Mouse (Mus musculus): ENCODE measurements around the gene Maml3.
A peak's percentile ranks its signal among the peaks of the same experiment; 100 is the strongest.

Maml3 gene

DNA sequence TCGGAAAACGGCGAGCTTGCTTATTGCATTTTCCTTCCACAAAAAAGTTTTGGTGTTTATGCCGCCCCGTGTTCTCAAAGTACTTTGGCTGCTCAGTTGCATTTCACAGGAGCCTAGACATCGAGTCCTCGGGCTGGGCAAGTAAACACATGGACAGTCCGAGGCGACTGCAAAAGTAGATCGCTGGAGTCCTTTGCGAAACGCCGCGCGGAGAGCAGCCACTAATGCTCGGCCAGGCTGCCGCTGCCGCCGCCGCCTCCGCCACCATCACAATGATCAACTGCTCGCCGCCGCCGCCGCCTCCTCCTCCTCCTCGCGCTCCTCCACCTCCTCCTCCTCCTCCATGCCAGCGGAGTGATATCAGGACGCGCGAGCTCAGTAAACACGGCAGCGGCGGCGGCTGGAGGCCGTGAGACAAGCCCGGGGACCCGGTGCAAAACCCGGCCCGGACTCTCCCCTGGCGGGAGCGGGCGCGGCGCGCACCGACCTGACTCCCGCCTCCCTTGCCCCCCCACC is at the start of gene Maml3:
Gene Maml3, minus strand, starts transcription at position 441 of the 516 bp plus-strand sequence.
- peak; percentile 89 for DNase-seq (ENCODE audit: low spot score)

DNA sequence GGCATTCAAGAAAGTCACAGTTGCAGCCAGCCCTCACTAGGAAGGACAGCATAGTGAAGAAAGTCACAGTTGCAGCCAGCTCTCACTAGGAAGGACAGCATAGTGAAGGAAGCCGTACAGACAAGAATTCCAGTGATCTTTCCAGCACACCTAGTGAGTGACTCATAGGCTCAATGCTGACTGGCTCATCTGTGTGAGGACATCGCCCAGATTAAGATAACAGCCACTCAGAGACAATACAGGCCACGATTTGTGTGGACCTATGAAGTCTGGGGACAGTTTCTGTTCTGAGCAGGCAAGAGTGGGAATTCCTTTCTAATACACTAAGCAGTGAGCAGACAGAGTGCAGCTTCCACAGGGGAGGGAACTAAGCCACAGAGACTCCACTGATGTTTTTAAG is 46.3 kb upstream of the Maml3 start:
- DNase-seq (ENCODE audit: low spot score), result no peak

DNA sequence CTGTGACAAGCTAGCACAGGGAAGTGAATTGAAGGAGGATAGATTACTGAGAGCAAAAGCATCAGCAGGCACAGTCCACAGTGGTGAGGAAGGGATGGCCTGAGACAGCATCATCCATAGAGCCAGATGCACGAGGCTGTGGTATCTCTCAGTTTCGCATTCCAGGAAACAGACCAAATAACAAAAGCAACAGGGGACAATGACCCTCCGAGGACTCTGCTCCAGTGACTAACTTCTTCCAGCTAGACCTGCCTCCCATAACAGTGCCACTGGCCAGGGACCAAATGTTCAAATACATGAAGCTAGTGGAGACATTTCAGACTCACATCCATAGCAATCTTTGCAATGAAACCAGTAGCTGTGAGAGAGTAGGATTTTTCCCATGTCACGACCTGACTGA is 43.4 kb upstream of the Maml3 start:
- no peak for DNase-seq (ENCODE audit: low spot score)

DNA sequence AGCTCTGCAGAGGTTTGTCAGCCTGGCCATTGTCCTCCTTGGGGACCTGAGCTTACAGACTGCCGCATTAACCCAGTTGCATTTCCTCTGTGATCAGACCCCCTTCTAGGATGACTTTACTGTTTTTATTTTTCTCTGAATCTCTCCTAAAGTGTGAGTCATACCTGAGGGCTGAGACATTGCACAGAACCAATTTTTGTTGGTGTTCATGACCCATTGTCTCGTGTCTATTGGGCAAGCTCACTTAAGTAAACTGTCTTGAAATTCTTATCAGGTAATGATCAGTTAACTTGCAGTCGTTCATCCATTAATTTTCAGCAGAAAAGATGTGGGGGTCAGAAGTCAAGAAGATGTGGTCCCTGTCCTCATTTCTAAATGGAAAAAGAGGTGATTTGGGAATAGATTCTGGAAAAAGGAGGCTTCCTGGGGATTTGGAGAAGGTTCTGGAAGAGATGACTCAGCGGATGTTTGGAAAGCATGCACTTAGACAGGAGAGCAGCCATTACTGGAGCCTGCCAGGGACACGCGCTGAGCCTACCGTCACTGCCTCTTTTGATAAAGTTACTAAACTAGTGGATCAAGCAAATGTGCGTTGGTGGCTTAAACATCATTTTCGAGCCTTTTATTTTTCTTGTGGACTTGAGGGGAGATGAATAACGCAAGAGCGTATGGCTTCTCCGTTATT is 40.0 kb upstream of the Maml3 start:
- DNase-seq (ENCODE audit: low spot score), result no peak

DNA sequence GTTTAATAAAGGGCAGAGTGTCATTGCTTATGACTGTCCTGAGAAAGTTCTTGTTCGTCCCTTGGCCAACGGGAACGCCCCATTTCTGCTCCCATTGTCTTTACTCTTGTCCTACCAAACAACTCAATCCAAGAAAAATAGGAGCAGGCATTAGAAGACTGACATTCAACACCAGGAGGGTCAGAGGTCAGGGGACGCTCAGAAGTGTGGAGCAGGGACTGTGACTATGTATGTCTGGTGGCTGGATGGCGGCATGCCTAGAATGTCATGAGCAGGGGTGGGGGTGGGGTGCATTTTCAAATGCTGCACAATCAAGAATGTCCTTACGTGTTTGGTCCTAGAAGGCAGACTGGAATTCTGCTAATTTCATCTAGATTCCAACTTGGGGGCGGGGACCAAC is 38.1 kb upstream of the Maml3 start:
- DNase-seq (ENCODE audit: low spot score), result no peak

DNA sequence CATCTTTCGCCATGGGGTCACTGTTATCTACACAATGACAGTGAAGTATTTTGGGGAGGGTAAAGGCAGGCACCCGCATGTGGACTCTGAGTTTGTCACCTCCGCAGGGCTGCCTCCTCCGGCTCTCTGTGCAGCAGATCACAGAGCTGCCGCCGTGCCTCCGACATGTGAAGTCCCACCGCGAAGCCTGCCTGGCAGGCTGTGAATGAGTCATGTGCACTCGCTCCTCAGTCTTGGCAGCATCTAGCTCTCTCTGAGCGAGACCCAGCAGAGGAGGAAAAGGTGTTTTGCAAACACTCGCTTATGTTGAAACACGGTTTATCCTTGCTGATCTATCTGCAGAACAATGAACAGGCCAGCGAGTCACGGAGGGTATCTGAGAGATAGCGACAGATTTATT is 35.3 kb upstream of the Maml3 start:
- no peak for DNase-seq (ENCODE audit: low spot score)

DNA sequence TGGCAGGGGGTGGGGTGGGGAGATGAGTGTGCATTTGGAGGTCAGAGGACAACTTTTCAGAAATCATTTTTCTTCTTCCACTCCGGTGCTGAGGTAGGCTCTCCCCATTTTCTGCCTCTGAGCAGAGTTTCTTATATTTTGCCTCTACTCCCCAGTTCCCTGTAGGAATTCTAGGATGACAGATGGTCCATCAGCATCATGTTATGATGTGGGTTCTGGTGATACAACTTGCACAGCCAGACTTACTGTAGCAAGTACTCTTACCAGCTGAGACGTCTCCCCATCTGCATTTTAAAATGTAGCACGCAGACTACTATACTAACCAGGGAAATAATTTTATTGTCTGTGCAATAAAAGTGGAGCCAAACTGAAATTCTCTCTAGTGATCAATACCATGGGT is 20.5 kb upstream of the Maml3 start:
- no peak for DNase-seq (ENCODE audit: low spot score)

DNA sequence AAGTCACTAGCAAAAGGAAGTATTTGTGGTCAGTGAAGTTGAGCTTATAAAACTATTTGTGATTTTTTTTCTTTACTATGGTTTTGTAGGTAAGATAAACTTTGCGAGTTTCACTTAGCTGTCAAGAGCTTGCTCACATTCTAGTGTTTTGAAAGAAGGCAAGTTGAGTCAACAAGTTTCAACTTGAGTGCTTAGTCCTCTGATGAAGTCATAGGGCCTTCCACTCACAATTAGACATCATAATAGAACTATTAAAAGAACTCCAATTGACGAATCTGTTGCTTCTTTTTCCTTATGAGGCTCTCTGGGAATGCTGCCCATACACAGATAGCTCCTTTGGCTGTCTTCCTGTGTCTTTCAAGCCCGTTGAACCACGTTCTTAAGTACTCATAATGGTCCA is 16.0 kb upstream of the Maml3 start:
- no peak for DNase-seq (ENCODE audit: low spot score)

DNA sequence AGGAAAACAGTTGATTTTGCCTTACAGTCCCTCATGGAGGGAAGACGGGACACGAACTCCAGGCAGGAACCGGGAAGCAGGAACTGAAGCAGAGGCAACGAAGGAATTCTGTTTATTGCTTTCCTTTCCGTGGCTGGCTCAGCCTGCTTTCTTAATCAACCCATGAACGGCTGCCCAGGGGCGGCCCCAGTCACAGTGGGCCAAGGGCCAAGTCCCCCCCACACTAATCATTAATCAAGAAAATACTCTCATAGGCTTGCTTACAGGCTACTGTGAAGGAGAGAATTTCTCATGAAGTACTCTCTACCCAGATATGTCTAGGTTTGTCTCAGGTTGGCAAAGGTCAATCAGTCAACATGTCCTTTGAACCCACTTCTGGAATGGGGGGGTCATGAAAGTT is 14.3 kb upstream of the Maml3 start:
- no peak for DNase-seq (ENCODE audit: low spot score)

DNA sequence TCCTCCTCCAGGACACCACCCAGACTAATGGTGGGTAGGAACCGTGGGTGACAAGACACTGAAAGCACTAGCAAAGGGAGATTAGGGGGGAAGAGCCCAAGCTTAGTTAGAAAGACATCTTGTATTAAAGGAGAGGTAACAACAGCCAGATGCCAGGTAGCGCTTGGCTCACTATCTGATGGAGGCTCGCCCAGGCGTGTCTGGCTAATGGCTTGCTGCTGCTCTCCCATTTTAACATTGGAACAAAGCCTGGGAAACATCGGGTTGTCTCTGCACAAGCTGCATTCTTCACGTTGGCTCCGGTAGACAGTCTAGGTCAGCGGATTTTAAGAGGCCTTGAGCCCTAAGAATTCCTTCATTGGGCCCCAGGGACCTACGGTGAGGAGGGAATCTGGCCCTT is 10.5 kb upstream of the Maml3 start:
- DNase-seq (ENCODE audit: low spot score), result no peak

DNA sequence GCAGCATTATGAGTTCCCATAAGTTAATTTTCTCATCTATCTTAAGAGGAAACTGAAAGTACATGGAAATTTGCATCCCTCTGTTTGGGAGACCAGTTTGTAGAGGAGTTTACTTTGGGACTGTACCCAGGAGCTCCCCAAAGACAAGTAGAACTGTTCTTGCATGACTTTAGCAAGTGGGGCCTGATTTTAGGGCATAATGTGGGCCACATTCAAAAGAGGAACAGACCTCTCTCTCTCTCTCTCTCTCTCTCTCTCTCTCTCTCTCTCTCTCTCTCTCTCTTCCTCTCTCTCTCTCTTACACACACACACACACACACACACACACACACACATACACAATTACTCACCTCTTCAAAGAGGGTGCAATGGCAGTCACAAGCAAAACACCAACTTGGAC is 3.2 kb upstream of the Maml3 start:
- no peak for DNase-seq (ENCODE audit: low spot score)

DNA sequence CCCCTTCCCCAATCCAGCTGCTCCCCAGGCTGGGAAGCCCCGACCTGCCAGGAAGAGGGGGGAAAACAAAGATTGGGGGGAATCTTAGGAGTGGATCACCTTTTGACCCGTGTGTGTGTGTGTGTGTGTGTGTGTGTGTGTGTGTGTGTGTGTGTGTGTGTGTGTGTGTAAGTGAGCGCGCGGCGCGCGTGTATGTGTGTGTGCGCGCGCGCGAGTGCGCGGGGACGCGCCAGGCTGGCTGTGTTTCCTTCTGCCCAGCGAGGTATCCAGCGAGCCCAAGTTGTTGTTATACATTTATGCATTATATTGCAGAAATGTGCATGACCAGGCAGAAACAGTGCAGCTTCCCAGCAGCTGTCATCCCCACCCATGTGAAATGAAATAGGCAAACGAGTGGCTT is 280 bp upstream of the Maml3 start:
- DNase-seq (ENCODE audit: low spot score), result peak; percentile 19

DNA sequence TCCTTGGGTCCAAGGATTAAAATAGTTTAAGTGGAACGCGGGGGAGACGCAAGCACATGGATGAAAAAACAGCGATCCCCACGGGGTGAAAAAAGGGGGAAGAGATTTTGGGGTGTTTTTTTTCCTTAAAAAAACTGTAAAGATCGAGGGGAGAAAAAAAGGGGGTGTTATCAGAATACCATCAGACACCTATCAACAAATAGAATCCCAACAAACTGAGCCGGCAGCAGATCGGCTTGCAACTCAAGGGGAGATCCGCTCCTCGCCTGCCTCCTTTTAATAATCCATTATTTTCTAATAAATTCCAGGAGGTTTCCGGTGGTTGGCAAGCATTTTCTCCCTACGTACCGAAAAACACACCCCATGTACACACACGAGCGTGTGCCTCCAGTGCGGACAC is 668 bp downstream of the Maml3 start:
- DNase-seq (ENCODE audit: low spot score), result no peak

DNA sequence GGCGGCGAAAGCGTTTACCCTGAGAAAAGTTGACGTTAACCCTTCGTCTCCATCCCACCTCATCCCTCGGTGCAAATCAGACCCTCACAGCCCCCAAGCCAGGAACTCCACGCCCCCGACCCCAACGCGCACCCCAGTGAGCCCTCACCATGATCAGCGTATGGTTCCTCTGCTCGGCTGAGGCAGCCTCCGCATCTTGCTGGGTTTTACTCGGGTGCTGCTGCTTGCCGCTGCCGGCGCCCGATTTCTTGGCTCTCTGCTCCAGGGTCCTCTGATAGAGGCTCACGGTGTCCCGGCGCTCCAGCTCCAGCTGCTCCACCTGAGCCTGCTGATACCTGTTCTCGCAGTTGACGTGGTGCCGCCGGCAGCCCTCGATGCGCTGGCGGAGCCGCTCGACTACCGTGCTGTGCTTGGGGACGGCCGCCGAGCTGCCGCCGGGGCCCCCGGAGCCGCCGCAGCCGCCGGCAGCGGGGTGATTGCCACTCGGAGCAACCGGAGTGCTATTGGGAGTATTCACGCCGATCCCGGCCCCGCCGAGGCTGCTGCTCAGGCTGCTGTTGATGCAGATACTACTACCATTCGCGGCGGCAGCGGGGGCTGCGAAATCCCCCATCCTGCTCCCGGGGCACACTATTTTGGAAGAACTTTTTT is 1.2 kb downstream of the Maml3 start:
- DNase-seq (ENCODE audit: low spot score), result peak; percentile 42

DNA sequence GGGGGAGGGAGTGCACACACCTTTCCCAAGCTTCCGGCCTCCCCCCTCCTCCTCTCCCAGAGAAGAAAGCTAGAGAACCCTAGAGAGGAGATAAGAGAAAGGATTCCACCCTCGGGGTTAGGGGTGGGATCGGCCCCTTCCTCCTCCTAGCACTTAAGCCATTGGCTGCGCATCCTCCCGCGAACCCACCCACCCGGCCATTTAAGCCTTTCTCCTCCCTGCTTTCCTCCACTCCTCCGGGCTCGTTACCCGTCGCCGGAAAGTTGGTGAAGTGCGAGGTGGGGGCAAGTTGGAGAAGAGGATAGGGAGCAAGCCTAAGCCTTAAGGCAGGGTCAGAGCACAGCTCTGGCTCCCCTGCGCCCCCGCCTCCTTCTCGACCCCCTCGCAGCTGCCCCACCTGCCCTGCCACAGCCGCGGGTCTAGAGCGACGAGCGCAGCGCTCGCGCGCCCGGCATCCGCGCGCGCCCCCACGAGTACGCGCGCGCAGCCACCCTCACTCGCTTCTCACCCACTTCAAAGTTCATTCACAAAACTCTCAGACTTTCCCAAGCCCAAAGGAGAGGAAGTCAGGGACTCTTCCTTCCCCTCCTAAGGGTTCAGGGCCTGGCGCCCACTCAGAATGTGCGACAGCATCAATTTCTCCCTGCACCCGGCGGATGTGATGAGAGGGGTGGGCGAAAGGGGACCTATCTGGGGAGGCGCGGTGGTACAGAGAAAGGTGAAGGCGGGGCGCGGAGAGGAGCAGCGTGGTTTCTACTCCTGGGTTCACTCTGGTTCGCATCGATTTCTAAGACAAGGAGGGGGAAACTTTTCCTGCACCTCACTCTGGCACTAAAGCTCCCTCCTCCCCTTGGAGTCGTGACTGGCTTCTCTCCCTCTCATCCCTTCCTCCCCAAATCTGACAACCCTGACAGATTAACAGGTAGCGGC is 2.0 kb downstream of the Maml3 start:
- peak; percentile 87 for DNase-seq (ENCODE audit: low spot score)

DNA sequence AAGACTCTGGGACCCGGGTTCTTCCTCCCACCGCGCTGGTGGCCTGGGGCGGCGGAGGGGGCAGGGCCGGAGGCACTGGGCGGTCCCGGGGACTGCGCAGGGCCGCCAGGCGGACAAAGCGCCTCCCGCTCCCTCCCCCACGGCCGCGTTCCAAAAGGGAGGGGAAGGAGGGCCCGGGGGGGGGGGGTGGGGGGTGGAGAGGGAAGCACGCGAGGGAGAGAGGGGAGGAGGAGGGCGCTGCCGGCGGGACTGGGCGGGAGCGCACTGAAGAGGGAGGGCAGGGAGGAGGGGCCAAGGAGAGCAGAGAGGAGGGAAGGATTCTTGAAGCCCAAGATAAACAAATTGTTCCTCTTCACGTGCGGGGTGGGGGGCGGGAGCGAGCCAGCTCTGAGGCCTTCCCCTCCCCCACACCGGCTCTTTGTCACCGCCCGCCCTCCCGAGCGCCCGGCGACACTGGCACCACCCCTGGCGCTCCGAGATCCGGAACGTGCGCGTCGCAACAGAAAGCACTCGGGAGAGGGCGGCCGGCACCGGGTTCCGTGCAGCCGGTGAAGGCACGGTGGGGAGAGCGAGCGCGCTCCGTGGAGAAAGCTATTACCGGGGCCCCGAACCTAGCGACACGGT is 2.8 kb downstream of the Maml3 start:
- peak; percentile 90 for DNase-seq (ENCODE audit: low spot score)

DNA sequence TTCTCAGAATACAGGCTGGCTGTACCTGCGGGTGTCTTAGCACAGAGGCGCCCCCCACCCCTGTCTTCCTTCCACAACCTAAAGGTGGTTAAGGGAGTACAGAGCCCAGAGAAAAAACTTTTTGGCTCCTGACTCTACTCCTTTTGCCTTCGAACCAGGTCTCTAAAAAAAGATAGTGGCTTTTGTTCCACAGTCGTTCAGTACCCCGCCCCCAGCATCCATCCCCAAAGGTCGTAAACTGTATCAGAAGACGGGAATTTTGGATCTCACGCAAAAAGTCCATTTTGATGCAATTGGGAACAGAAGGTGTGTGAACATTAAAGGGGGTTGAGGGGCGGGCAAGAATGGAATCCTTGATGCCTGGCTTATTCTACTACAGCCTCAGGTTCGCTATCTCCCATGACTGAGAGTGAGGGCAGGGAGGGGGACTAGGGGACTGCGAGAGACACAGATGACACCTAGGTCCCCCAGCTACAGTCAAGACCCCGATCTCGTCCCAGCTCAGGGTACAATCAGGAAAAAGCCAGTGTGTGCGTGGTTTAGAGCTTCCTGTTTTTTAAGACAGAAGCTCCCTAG is 3.4 kb downstream of the Maml3 start:
- DNase-seq (ENCODE audit: low spot score), result peak; percentile 11

DNA sequence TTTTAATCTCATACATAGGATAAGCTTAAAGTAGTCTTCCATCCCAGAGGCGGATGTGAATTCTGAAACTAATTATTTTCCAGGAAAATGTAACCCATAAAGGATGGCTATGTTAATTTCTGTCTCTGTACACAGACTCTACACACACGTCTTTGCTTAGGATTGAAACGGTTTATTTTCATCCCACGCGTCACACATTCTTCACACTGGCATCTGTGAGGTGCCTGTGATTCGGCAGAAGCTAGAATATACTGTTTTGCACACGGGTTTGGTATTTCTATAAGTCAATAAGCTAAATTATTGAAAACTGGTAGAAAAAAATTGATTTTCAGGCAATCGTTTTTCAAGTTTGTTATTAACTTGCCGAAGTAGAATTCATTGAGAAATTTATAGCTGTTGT is 4.0 kb downstream of the Maml3 start:
- no peak for DNase-seq (ENCODE audit: low spot score)

DNA sequence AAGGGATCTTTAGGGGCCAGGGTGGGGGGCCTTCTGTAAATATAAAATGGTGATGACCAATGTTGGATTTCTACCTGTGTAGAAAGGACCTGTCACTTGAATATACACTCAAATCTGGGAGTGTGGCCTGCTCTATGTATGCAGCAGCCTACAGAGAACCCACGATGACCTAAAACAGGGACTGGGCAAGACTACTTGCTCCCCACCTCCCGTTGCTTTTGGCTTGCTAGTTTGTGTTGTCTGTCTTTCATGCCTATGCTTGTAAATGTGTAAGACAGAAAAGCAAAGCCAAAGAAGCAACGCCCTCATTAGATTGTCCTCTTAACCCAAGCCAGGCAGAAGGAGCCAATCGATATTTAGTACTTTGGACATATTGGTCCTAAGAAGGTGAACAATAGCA is 4.6 kb downstream of the Maml3 start:
- no peak for DNase-seq (ENCODE audit: low spot score)

DNA sequence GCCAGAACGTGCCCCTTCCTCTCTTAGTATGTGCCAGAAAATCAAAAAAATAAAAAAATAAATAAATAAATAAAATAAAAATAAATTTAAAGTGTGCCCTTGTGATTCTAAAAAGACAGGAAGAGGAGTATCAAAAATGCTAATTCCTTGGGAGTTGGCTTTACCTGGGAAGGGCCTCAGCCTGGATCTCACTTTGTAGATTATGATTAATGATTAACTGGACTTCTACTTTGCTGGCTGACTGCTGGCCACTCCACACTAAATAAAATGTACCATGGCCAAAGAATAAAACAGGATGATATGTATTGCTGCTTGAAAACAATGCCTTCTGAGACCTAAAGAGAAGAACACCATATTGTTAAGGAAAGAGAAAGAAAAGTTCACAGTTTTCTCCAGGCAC is 5.6 kb downstream of the Maml3 start:
- DNase-seq (ENCODE audit: low spot score), result no peak

DNA sequence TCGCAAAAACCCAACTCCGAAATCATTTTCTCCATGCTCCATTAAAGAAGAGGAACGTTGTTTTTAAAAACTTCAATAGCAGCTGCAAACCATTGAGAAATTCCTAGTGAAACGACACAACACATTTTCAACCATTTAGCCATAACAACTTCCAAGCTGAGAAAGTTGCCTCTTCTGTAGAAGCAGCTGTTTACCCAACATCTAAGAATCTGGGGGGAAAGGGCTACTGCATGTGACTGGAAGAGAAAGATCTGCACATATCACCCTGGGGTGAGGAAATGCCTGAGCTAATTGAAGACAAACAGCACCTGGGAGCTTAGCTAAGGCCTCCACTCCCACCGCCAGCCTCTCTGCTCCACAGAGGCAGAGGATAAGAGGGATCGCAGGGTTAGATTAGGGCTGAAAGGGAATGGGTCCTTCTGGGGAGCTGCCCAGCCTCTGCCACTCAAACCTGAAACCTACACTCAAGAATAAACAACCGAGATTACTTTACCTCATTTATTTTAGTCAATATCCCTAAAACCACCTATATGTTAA is 13.5 kb downstream of the Maml3 start:
- DNase-seq (ENCODE audit: low spot score), result no peak
